Mouse (Mus musculus) bone marrow, adult 2 months (tissue): Measurements from ENCODE around the gene Gm49387. TPM values are rescaled to one million over a fixed set of nuclear protein-coding genes. Genes with fewer than 3 reads are reported as not detected.

Experiments
- H3K27ac ChIP-seq: fragments of 200-500 bp; 2 replicates; pipeline ENCODE4 v1.5.1; 2012; ENCODE audit warnings: low read depth, mild to moderate bottlenecking, control low read depth, inconsistent platforms, low read length; ENCODE audit not compliant: control insufficient read depth, poor library complexity, insufficient read depth
- H3K4me1 ChIP-seq: fragments of 200-500 bp; 2 replicates; pipeline ENCODE4 v1.6.1; 2011; ENCODE audit warnings: low read length; ENCODE audit not compliant: control insufficient read depth, insufficient read depth
- H3K4me3 ChIP-seq: fragments of 200-500 bp; replicated peaks from 2 replicates; pipeline ENCODE3; 2011; ENCODE audit warnings: mild to moderate bottlenecking, low read depth, low read length, control low read depth; ENCODE audit not compliant: control insufficient read depth
- CTCF ChIP-seq: fragments of 200-500 bp; IDR thresholded peaks from 2 replicates; pipeline ENCODE4 v1.5.1; 2011; ENCODE audit warnings: low read length, control low read depth; ENCODE audit not compliant: control insufficient read depth, insufficient read depth
- POLR2A ChIP-seq: fragments of 200-500 bp; IDR thresholded peaks from 2 replicates; pipeline ENCODE4 v1.6.1; 2011; ENCODE audit warnings: low read depth, mild to moderate bottlenecking, control low read depth, low read length, borderline replicate concordance; ENCODE audit not compliant: control insufficient read depth
- WGBS: fragments of 180-500 bp; shearing (Covaris S2); methylation state at CpG from one replicate; pipeline ENCODE4 v1.1.7; 2018; 5-methylcytosine and 5-hydroxymethylcytosine counted together
- polyA plus RNA-seq: library from polyadenylated mRNA; stranded (reverse); fragments of >200 nt; gene quantifications from 2 replicates; pipeline ENCODE4 v1.2.4, GENCODE M21; 2011; ENCODE audit warnings: low replicate concordance; ENCODE audit not compliant: missing spikeins, insufficient read depth, insufficient read length

The Gm49387 gene
- polyA plus RNA-seq, 1 experiment, result not detected

DNA sequence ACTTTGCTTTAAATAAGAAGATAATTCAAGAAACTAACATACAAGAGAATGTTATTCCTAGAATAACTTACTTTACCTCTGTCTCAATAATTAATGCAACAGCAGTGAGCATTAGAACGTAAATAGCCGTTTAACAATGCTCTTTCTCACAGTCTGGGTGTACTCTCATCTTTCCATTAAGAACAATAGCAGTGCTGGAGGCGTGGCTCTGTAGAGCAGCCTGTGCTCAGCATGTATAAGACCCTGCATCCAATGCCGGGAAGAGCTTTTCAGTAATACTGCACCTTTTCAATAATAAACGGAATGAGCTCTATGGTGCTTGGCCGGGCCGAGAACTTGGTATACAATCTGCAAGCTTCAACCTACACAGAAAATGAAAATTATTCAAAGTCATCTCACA, 10.0 kb downstream of the Gm49387 start:
- TF ChIP-seq POLR2A (no peak), CTCF (no peak)
- 87% methylated on average over 7 of the region's 7 CpGs for WGBS
- Histone ChIP-seq H3K27ac (no peak overlapping the region), H3K4me1 (no peaks in the 10 kb centered on the region), H3K4me3 (no peak overlapping the region)

DNA sequence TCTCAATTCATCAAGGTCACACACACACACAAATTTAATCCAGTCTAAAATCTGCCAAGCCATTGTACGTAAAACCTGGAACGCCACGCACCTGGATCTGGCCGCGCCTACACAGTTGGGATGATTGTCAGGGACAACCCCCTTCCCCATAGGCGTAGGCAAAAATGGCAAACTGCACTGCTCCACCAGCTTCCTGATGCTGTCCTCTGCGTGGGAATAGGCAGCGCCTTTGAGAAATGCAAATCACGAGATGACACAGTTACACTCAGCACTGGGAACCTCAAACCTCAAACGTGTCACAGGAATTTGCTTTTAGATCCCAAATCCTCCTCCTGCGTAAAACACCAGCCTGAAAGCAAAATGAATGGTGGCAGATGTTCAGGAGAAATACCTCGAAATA, 17.9 kb downstream of the Gm49387 start:
- Histone ChIP-seq H3K27ac (no peak overlapping the region), H3K4me1 (no peaks in the 10 kb centered on the region), H3K4me3 (no peak overlapping the region)
- WGBS, result 83% methylated on average over 12 of the region's 12 CpGs
- TF ChIP-seq CTCF (no peak), POLR2A (no peak)

DNA sequence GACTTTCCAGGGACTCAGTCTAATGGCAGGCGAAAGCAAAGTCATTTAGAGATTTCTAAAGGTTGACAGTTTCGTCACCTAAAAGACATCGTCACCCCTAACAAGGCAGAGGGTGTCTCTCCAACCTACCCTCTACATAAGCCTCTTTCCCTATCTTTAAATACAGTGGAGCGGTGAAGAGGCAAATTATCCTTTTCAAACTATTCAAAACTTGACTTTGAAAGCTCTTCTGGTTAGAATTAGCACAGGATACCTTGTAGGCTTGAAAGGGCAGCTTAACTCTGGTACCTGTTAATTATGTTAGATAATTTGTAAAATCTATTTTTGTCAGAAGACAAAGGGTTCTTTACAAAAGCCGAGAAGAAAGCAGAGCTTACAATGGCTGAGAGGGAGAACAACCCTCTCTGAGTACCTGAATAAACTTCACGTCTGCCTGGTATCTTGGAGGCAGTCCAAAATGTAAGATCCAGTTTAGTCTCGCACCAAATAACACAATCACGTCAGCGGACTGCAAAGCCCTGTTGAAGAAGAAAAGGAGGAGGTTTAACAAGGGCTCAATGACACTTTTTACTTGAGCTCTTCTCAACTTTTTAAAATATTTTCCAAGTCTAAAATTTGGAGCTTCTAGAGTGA, 20.0 kb downstream of the Gm49387 start:
- TF ChIP-seq CTCF (no peak), POLR2A (no peak)
- Histone ChIP-seq H3K4me1 (no peaks in the 10 kb centered on the region; the same call in 1 of the 2 replicates), H3K27ac (no peak overlapping the region), H3K4me3 (no peak overlapping the region)
- WGBS, result 79% methylated on average over 9 of the region's 9 CpGs

DNA sequence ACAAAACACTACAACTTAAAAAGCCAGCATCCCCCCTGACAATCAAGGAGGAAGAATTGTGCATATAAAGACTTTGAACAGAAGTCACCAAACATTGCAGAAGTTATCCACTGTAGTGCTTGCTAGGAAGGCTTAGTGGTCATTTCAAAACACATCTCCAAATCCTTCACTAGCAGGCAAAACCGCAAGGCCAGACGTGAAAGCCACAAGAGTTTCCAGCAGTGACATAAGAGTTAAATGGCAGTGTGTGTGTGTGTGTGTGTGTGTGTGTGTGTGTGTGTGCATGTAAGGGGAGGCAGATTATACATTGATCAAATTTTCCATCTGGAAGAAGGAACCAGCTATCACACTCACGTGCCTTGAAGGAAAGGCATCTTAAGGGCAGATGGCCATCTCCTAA, 22.7 kb downstream of the Gm49387 start:
- H3K27ac ChIP-seq, result no peak overlapping the region
- H3K4me1 ChIP-seq, result no peaks in the 10 kb centered on the region; the same call in 1 of the 2 replicates
- H3K4me3 ChIP-seq, result no peak overlapping the region
- no peak for TF ChIP-seq CTCF
- no peak for TF ChIP-seq POLR2A
- WGBS, result 36% methylated on average over 3 of the region's 3 CpGs

DNA sequence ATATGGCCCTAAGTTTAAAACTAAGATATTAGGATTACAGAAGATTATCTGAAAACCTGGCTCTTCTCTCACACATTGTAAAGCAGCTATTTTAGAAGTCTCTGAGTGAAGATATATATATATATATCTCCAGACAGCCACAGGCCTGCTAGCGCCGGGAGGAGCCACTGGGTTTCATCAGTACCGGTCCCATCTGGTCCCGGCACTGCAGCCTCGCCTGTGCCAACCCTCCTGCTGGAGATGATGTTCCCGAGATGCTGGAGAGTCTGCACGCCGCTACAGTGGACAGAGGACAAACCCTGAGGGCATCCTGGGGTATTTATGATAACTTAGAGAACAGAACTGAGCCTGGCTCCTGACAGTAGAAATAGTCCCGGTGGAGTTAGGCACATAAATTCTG, 23.5 kb downstream of the Gm49387 start:
- 83% methylated on average over 9 of the region's 9 CpGs for WGBS
- Histone ChIP-seq H3K27ac (no peak overlapping the region), H3K4me3 (no peak overlapping the region), H3K4me1 (no peaks in the 10 kb centered on the region; the same call in 1 of the 2 replicates)
- TF ChIP-seq CTCF, result no peak
- TF ChIP-seq POLR2A, result no peak

DNA sequence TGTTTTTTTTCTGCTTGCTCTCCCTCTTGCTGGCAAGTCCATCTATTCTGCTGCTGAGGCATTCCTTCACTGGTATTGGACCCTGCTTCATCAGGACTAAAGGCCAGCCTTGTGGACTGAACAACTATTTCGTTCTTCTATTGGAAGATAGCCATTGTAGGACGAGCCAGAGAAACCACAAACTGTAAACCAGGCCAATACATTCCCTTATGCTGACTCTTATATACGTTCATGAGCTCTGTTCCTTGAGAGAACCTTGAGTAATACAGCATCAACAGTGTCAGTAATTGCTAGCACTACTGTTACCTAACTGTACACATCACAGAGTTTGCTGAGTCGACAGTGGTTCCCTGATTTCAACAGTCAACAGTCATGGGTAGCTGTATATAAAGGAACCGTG, 27.0 kb downstream of the Gm49387 start:
- no peak overlapping the region for H3K4me3 ChIP-seq
- WGBS, result 41% methylated on average over 5 of the region's 5 CpGs
- TF ChIP-seq CTCF (no peak), POLR2A (no peak)
- H3K4me1 ChIP-seq, result no peaks in the 10 kb centered on the region; the same call in 1 of the 2 replicates
- H3K27ac ChIP-seq, result no peak overlapping the region; the same call in 1 of the 2 replicates

DNA sequence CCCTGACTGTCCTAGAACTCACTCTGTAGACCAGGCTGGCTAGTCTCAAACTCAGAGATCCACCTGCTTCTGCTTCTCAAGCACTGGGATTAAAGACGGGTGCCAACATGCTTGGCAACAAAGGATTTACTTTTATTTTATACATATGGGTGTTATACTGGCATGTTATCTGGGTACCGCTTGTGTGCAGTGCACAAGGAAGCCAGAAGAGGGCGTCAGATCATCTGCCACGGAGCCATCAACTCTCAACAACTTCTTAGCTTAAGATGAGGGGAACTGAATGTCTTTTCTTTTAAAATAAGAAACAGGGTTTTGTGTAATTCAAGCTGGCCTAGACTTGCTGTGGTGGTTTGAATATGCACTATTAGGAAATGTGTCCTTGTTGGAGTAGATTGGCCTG, 28.7 kb downstream of the Gm49387 start:
- 68% methylated on average over 4 of the region's 4 CpGs for WGBS
- H3K27ac ChIP-seq, result no peak overlapping the region
- H3K4me1 ChIP-seq, result no peaks in the 10 kb centered on the region
- H3K4me3 ChIP-seq, result no peak overlapping the region
- TF ChIP-seq POLR2A, result no peak
- TF ChIP-seq CTCF, result peak; percentile 21; the same call in 1 of the 2 replicates

DNA sequence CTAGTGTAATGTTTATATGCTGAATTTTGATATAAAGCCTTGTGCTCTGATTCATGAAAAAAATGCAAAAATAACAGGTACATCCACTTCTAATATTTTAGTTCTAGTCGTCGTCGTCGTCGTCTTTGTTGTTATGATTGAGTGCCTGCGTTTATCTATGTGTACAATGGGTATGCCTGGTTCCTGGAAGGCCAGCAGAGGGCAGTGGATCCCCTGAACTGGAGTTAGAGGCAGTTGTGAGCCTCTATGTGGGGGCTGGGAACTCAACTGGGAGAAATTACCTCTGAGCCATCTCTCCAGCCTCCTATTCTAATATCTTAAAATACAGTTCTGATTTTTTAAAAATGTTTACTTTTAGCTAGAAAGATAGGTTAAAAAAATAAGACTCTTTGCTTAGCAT, 35.2 kb downstream of the Gm49387 start:
- WGBS, result 80% methylated on average over 6 of the region's 6 CpGs
- Histone ChIP-seq H3K27ac (no peak overlapping the region), H3K4me1 (no peaks in the 10 kb centered on the region)

More for the DNA sequence above, 35.2 kb downstream of the Gm49387 start:
- TF ChIP-seq POLR2A, result no peak
- peak; percentile 43; the same call in 1 of the 2 replicates for TF ChIP-seq CTCF
- no peak overlapping the region for H3K4me3 ChIP-seq
